ENCODE assay signal across 21 mouse cellular contexts in the genomic region with DNA sequence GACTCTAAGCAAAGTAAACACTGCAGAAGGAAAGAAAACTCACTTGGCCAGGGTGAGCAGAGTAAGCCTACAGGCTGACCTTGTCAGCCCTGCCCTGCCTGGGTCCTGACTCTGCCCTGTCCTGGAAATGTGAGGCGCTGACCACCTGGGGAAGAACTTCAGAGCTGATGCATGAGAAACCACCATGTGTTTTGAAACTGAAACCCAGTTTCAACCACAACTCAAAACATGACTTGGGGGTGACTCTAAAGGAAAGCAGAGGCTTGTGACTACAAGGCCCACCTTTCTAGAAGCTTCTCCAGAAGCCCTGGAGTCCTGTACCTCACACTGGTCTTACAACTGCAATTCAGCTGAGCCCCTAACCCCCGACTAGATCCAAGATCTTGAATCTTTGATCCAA. TPM values are rescaled to one million over a fixed set of nuclear protein-coding genes. Genes with fewer than 3 reads are reported as not detected.
DNase-seq lines count a peak whose midpoint lies in the region; ATAC-seq and TF ChIP-seq lines count a peak whose summit lies in the region.
"Had no signal": no experiment of that assay in that cellular context is flagged by ENCODE, and none has a peak within 500 bp of the region (broad histone marks: within the 10 kb centered on the region; RNA-seq: fewer than 3 reads in every experiment).

No protein-coding gene starts in this region.

- DNase-seq in kidney, postnatal 36 days, result no peak
- DNase-seq in 416B (ENCODE audit: low read depth), result peak; percentile 61
- peak; percentile 92 for DNase-seq in induced T-regulatory cell, adult 2 months (ENCODE audit: low read depth)
- no peak for DNase-seq in left cerebral cortex, adult 11 months (ENCODE audit: low spot score)
- no peak for DNase-seq in left cerebral cortex, postnatal 25 days (ENCODE audit: low spot score in 2 of 2)
- DNase-seq: adrenal gland, adult 2 months; cerebellum, adult 11 months; cerebellum, postnatal 25 days; embryo, embryonic 11 days; midbrain, embryonic 14.5 days; right cerebral cortex, postnatal 4 days; thymus, postnatal 14 days had no signal

- H3K27ac ChIP-seq in kidney, embryonic 15.5 days, result peak overlapping the region; percentile 45; the same call in 1 of the 2 replicates
- no peak overlapping the region for H3K27ac ChIP-seq in liver, embryonic 12.5 days
- H3K27ac ChIP-seq: heart, embryonic 10.5 days; hindbrain, embryonic 13.5 days; intestine, embryonic 15.5 days; kidney, postnatal 0 days had no signal

- H3K4me1 ChIP-seq in kidney, embryonic 15.5 days, result peaks cover 66% of the 10 kb centered on the region
- H3K4me1 ChIP-seq in liver, embryonic 12.5 days, result peaks cover 49% of the 10 kb centered on the region
- H3K4me1 ChIP-seq: intestine, embryonic 15.5 days had no signal

- 62% methylated on average over 2 of the region's 2 CpGs for WGBS in kidney, embryonic 15.5 days
- 56% methylated on average over 2 of the region's 2 CpGs for WGBS in liver, embryonic 12.5 days (ENCODE audit: insufficient replicate concordance)

- TF ChIP-seq CTCF in C2C12 (IDR thresholded peaks at IDR 0.05; ENCODE audit: control insufficient read depth, insufficient read depth, insufficient read length), result no peak

- H3K79me2 ChIP-seq in C2C12 (ENCODE audit: control insufficient read depth, insufficient read depth), result peaks cover 14% of the 10 kb centered on the region

- peak overlapping the region; percentile 1 for H3ac ChIP-seq in C2C12 (ENCODE audit: control insufficient read depth, insufficient read length, low read depth)

- no peak overlapping the region for H3K4me3 ChIP-seq in kidney, embryonic 15.5 days (replicated peaks)
- H3K4me3 ChIP-seq in C2C12 (ENCODE audit: insufficient read depth, poor library complexity, severe bottlenecking), result no peak overlapping the region
- no peak overlapping the region for H3K4me3 ChIP-seq in liver, embryonic 12.5 days
- H3K4me3 ChIP-seq: heart, embryonic 10.5 days; hindbrain, embryonic 13.5 days; intestine, embryonic 15.5 days; megakaryocyte, embryonic 14.5 days had no signal

- H3K9me3 ChIP-seq in kidney, embryonic 15.5 days (replicated peaks), result no peaks in the 10 kb centered on the region
- H3K9me3 ChIP-seq in liver, embryonic 12.5 days (replicated peaks), result no peaks in the 10 kb centered on the region
- H3K9me3 ChIP-seq: heart, embryonic 10.5 days; hindbrain, embryonic 13.5 days; intestine, embryonic 15.5 days; megakaryocyte, embryonic 14.5 days had no signal

- no peaks in the 10 kb centered on the region for H3K36me3 ChIP-seq in kidney, embryonic 15.5 days
- no peaks in the 10 kb centered on the region for H3K36me3 ChIP-seq in C2C12 (ENCODE audit: control insufficient read depth, insufficient read depth)
- no peaks in the 10 kb centered on the region for H3K36me3 ChIP-seq in liver, embryonic 12.5 days
- H3K36me3 ChIP-seq: heart, embryonic 10.5 days; hindbrain, embryonic 13.5 days; intestine, embryonic 15.5 days had no signal

- no peak overlapping the region for H3K9ac ChIP-seq in kidney, embryonic 15.5 days
- H3K9ac ChIP-seq in liver, embryonic 12.5 days, result no peak overlapping the region
- H3K9ac ChIP-seq: hindbrain, embryonic 13.5 days; intestine, embryonic 15.5 days had no signal

- peaks cover 12% of the 10 kb centered on the region for H3K79me3 ChIP-seq in C2C12 (ENCODE audit: low read depth)

- ATAC-seq in kidney, embryonic 15.5 days (replicated peaks; ENCODE audit: low FRiP score), result no peak
- no peak for ATAC-seq in liver, embryonic 12.5 days
- ATAC-seq: forebrain, embryonic 16.5 days; intestine, embryonic 15.5 days had no signal

- H3K27me3 ChIP-seq in kidney, embryonic 15.5 days, result peaks cover 11% of the 10 kb centered on the region; the same call in 1 of the 2 replicates
- no peaks in the 10 kb centered on the region for H3K27me3 ChIP-seq in C2C12 (ENCODE audit: control insufficient read depth, insufficient read depth, insufficient read length)
- H3K27me3 ChIP-seq in liver, embryonic 12.5 days (replicated peaks), result peaks cover 41% of the 10 kb centered on the region

- no peak overlapping the region for H3K4me2 ChIP-seq in kidney, embryonic 15.5 days
- no peak overlapping the region for H3K4me2 ChIP-seq in liver, embryonic 12.5 days
- H3K4me2 ChIP-seq: hindbrain, embryonic 13.5 days; intestine, embryonic 15.5 days had no signal

- intact Hi-C loops in left cerebral cortex, postnatal 25 days (cut with DNase I), result no loop called here

TF ChIP-seq in C2C12, 6 proteins besides CTCF, POLR2A, EP300 and RAD21:
- TF ChIP-seq FOSL1 (IDR thresholded peaks at IDR 0.05; ENCODE audit: insufficient read depth, low read length, poor library complexity, severe bottlenecking) (no peak), MAX (IDR thresholded peaks at IDR 0.05) (no peak), CEBPB (IDR thresholded peaks at IDR 0.05; ENCODE audit: low read depth) (no peak), USF1 (IDR thresholded peaks at IDR 0.05; ENCODE audit: low read depth) (no peak), MYOD1 (IDR thresholded peaks at IDR 0.05; ENCODE audit: control insufficient read depth, insufficient read length, low read depth) (no peak), MYOG (IDR thresholded peaks at IDR 0.05; ENCODE audit: control insufficient read depth, extremely low read depth, insufficient read length) (no peak)

RNA-seq across cellular contexts. Expression of a gene that starts 3.6 kb away (rescaled TPM):
- polyA plus RNA-seq in kidney, embryonic 15.5 days (2015; fragmentation: Nextera tagmentation; extraction: Ambion mirVana), result 53.4 and 60.0 TPM in 2 replicates
- 155 TPM for polyA plus RNA-seq in C2C12 (2012; fragmentation: generic; extraction: Trizol)
- polyA plus RNA-seq in liver, embryonic 12.5 days (2016; fragmentation: Nextera tagmentation; extraction: Ambion mirVana), result 40.5 and 45.1 TPM in 2 replicates
- 10 to 100 TPM; 39.0 to 43.9 TPM for total RNA-seq in left cerebral cortex, postnatal 25 days (2021)

RNA-seq across cellular contexts. Expression of a gene that starts 17.3 kb away (rescaled TPM):
- polyA plus RNA-seq in kidney, embryonic 15.5 days (2015; fragmentation: Nextera tagmentation; extraction: Ambion mirVana), result 2.1 and 2.4 TPM in 2 replicates
- polyA plus RNA-seq in C2C12 (2012; fragmentation: generic; extraction: Trizol), result 0.06 TPM
- polyA plus RNA-seq in liver, embryonic 12.5 days (2016; fragmentation: Nextera tagmentation; extraction: Ambion mirVana), result 0.15 and 0.16 TPM in 2 replicates
- 1 to 10 TPM; 7.7 to 9.9 TPM for total RNA-seq in left cerebral cortex, postnatal 25 days (2021)
- polyA plus RNA-seq: heart, embryonic 10.5 days had no signal

RNA-seq across cellular contexts. Expression of a gene that starts 20.6 kb away (rescaled TPM):
- polyA plus RNA-seq in kidney, embryonic 15.5 days (2015; fragmentation: Nextera tagmentation; extraction: Ambion mirVana), result 0.99 and 1.1 TPM in 2 replicates
- polyA plus RNA-seq in C2C12 (2012; fragmentation: generic; extraction: Trizol), result 1.9 TPM
- polyA plus RNA-seq in liver, embryonic 12.5 days (2016; fragmentation: Nextera tagmentation; extraction: Ambion mirVana), result 0.73 and 0.77 TPM in 2 replicates
- total RNA-seq in left cerebral cortex, postnatal 25 days (2021), result 1 to 10 TPM in 1 of 2 experiments, under 1 TPM in 1; 0.78 to 1.0 TPM
- polyA plus RNA-seq: heart, embryonic 10.5 days had no signal

RNA-seq across cellular contexts. Expression of a gene that starts 53.2 kb away (rescaled TPM):
- 30.5 and 33.8 TPM in 2 replicates for polyA plus RNA-seq in kidney, embryonic 15.5 days (2015; fragmentation: Nextera tagmentation; extraction: Ambion mirVana)
- 44.9 TPM for polyA plus RNA-seq in C2C12 (2012; fragmentation: generic; extraction: Trizol)
- 19.7 and 20.7 TPM in 2 replicates for polyA plus RNA-seq in liver, embryonic 12.5 days (2016; fragmentation: Nextera tagmentation; extraction: Ambion mirVana)
- 10 to 100 TPM; 39.9 to 40.0 TPM for total RNA-seq in left cerebral cortex, postnatal 25 days (2021)

Comparison
In these comparisons a context has a peak if more than half of its experiments do, and no peak if none do; other contexts are left out.
1. DNase-seq: peak in 416B (single experiment) and induced T-regulatory cell, adult 2 months (single experiment); none in kidney, postnatal 36 days (0 of 2), left cerebral cortex, adult 11 months (single experiment) and left cerebral cortex, postnatal 25 days (0 of 2).